Mouse (Mus musculus) small intestine, adult 2 months (tissue): ENCODE results near the gene Hes2. TPM values are rescaled to one million over a fixed set of nuclear protein-coding genes. Genes with fewer than 3 reads are reported as not detected.

Source experiments
- H3K27ac ChIP-seq: fragments of 200-500 bp; 2 replicates; pipeline ENCODE4 v1.5.1; 2012; ENCODE audit warnings: low read depth, low read length, control low read depth, inconsistent platforms; ENCODE audit not compliant: insufficient read depth
- H3K27me3 ChIP-seq: fragments of 200-500 bp; 2 replicates; pipeline ENCODE4 v1.6.1; 2012; ENCODE audit warnings: mild to moderate bottlenecking, moderate library complexity, low read length, inconsistent platforms; ENCODE audit not compliant: control insufficient read depth, insufficient read depth
- H3K36me3 ChIP-seq: fragments of 200-500 bp; 2 replicates; pipeline ENCODE4 v1.6.1; 2012; ENCODE audit warnings: mild to moderate bottlenecking, low read length, control low read depth, inconsistent platforms; ENCODE audit not compliant: control insufficient read depth, insufficient read depth
- H3K4me1 ChIP-seq: fragments of 200-500 bp; 2 replicates; pipeline ENCODE4 v1.6.1; 2012; ENCODE audit warnings: low read length, inconsistent platforms, mixed read lengths; ENCODE audit not compliant: control insufficient read depth, insufficient read depth, insufficient read length
- H3K4me3 ChIP-seq: fragments of 200-500 bp; 2 replicates; pipeline ENCODE4 v1.5.1; 2012; ENCODE audit warnings: low read depth, mild to moderate bottlenecking, control low read depth, inconsistent platforms, low read length, moderate library complexity
- CTCF ChIP-seq: fragments of 200-500 bp; IDR thresholded peaks from 2 replicates; pipeline ENCODE4 v1.5.1; 2012; ENCODE audit warnings: low read depth, mild to moderate bottlenecking, control low read depth, inconsistent platforms, low read length, moderate library complexity, mixed read lengths; ENCODE audit not compliant: insufficient replicate concordance, insufficient read length; ENCODE audit errors: extremely low read depth
- POLR2A ChIP-seq: fragments of 200-500 bp; IDR thresholded peaks from 2 replicates; pipeline ENCODE4 v1.6.1; 2012; ENCODE audit warnings: low read depth, mild to moderate bottlenecking, control low read depth, inconsistent platforms, low read length, moderate library complexity
- WGBS: fragments of 180-500 bp; shearing (Covaris S2); methylation state at CpG from one replicate; pipeline ENCODE4 v1.1.7; 2018; 5-methylcytosine and 5-hydroxymethylcytosine counted together
- polyA plus RNA-seq: library from polyadenylated mRNA; depleted of rRNA; stranded (reverse); fragments of >200 nt; gene quantifications from 2 replicates; pipeline ENCODE4 v1.2.3, GENCODE M21; 2012

The Hes2 gene
- polyA plus RNA-seq, 1 experiment, result 51.7 TPM

DNA sequence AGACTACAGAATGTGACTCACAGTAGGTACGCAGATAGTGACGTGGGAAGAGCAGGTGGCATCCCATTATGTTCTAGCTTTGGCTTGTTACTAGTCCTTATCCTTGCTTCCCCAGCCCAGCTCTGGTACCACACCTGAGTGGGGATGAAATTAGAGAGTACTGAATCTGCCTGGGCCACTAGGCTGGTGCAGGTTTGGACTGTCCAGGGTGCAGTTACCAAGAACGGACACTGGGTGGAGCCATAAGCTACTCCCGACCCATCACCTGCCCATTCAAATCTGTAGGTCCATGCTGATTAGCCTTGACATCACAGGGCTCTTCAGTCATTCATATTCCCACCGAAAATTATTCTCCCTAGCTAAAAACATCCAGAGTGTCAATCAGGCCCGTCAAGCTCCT lies 18.2 kb upstream of the Hes2 start:
- H3K4me1 ChIP-seq, result peaks cover 25% of the 10 kb centered on the region
- TF ChIP-seq CTCF (peak; percentile 70; the same call in 1 of the 2 replicates), POLR2A (no peak)
- no peaks in the 10 kb centered on the region for H3K27me3 ChIP-seq
- H3K4me3 ChIP-seq, result no peak overlapping the region
- H3K27ac ChIP-seq, result no peak overlapping the region
- 27% methylated on average over 6 of the region's 6 CpGs for WGBS
- H3K36me3 ChIP-seq, result no peaks in the 10 kb centered on the region

DNA sequence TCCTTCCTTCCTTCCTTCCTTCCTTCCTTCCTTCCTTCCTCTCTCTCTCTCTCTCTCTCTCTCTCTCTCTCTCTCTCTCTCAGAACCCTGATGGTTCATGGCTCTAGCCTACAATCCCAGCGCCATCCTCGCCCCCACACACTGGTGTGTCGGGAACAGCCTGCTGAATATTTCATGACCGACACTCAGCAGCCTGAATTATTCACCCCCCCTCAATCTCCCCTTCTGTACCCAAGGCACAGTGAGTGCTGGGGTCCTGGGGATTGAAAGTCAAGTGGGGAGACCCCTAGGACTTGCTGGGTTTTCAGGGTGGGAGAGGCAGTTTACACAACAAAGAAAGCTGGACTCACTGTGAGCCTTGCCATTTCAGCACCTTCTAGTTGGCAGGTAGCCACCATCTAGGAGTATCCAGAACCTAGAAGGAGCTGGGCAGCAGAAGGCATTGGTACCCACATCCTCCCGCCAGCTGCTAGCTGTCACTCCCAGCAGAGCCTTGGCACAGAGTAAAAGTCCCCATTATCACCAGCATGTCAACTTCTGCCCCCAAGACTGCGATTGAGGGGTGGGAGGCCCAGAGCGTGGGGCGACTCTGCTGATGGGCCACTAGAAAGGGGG lies 17.0 kb upstream of the Hes2 start:
- WGBS, result 78% methylated on average over 8 of the region's 8 CpGs
- H3K4me3 ChIP-seq, result no peak overlapping the region
- peaks cover 15% of the 10 kb centered on the region for H3K4me1 ChIP-seq
- no peak overlapping the region for H3K27ac ChIP-seq
- H3K27me3 ChIP-seq, result no peaks in the 10 kb centered on the region
- TF ChIP-seq POLR2A (no peak), CTCF (no peak)
- no peaks in the 10 kb centered on the region for H3K36me3 ChIP-seq

DNA sequence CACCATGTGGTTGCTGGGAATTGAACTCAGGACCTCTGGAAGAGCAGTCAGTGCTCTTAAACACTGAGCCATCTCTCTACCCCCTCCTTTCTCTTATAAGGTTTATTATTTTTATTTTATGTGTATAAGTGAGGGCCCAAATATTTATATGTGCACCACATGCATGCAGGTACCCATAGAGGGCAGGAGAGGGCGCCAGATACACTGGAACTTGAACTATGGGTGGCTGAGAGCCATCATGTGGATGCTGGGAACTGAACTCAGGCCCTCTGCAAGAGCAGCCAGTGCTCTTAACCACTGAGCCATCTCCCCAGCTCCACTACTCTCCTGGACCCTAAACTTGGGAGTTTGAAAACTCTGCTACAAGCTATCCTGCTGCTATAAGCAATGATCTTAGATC lies 15.0 kb upstream of the Hes2 start:
- 28% methylated on average over 1 of the region's 1 CpGs for WGBS
- H3K4me1 ChIP-seq, result peaks cover 5% of the 10 kb centered on the region
- H3K27ac ChIP-seq, result no peak overlapping the region
- H3K27me3 ChIP-seq, result no peaks in the 10 kb centered on the region
- H3K36me3 ChIP-seq, result no peaks in the 10 kb centered on the region
- H3K4me3 ChIP-seq, result no peak overlapping the region
- TF ChIP-seq POLR2A, result no peak
- TF ChIP-seq CTCF, result no peak

DNA sequence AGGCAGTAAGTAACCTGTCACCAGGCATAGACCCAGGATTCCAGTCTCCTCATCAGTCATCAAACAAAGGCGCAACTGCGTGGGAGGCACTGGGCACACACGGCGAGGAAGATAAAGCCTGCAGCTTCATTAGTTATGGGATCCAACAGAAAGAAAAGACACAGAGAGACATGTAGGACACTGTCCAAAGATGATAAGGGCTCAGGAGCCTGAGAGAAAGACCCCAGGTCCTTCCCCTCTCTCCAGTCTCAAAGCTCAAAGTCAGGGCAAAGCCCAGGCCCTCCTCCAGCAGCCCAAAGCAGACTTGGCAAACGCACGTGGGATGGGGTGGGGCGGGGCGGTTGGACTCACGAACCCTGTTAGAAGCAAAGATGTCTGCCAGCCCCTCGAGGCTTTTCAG lies 13.2 kb upstream of the Hes2 start:
- WGBS, result 31% methylated on average over 10 of the region's 10 CpGs
- Histone ChIP-seq H3K36me3 (no peaks in the 10 kb centered on the region), H3K27ac (no peak overlapping the region), H3K4me3 (no peak overlapping the region), H3K4me1 (no peaks in the 10 kb centered on the region; the same call in 1 of the 2 replicates), H3K27me3 (no peaks in the 10 kb centered on the region)
- TF ChIP-seq POLR2A, result no peak
- TF ChIP-seq CTCF, result no peak

DNA sequence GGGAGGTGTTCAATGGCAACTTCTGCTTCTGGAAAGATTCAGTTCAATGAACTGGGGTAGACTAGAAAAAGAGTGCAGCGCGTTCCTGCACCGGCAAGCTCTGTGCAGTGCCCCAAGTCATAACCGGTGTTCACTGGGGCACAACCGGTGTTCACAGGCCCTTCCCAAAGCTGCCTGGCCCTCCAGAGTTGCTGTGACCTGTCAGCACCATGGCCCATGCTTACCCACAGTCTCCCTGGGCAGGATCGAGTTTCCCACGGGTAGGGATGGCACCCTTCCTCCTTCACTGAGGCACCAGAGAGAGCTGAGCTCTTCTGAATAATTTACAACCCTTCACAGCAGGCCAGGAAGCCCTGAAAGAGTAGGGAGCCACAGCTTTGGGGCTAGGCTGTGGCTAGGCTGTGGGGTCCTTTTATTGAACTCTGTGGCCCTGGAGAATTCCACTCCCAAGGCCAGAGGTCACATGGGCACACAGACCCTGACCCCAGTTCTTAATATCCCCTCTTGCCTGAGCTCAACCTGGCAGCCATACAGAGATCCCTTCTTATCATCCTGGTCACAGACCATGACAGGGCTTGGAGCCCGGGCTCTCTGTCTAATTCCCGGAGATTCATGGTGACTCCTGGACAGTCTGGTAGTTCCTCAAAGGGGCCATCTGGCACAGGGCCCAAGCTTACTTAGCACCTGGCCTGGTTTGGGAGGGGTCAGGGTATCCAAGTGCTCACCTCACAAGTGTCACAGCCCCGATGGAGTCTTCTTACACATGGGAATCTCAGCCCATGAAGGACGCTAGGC lies 12.4 kb upstream of the Hes2 start:
- 66% methylated on average over 11 of the region's 11 CpGs for WGBS
- no peak for TF ChIP-seq CTCF
- no peak for TF ChIP-seq POLR2A
- H3K4me3 ChIP-seq, result no peak overlapping the region
- H3K4me1 ChIP-seq, result no peaks in the 10 kb centered on the region; the same call in 1 of the 2 replicates
- no peak overlapping the region for H3K27ac ChIP-seq
- H3K27me3 ChIP-seq, result no peaks in the 10 kb centered on the region
- no peaks in the 10 kb centered on the region for H3K36me3 ChIP-seq

DNA sequence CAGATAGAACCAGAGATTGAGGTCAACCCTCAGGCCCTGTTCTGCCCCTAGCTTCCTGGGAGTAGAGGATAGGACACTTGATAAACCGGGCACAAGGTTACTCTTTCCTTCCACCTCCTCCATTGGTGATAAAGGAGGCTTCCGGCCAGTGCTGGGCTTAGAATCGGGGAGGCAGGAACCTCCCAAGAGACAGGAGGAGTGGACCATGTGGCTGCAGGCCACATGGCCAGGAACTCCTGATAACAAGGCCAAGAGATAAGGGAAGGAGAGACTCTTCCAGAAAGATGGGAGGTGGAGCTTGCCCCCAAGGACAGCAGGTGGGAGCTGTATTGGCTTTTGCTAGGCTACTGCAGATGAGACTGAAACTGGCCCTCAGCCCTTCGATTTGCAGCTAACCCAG lies 8.1 kb upstream of the Hes2 start:
- H3K4me3 ChIP-seq, result no peak overlapping the region
- peaks cover 6% of the 10 kb centered on the region for H3K27me3 ChIP-seq
- peaks cover 11% of the 10 kb centered on the region for H3K4me1 ChIP-seq
- no peaks in the 10 kb centered on the region for H3K36me3 ChIP-seq
- no peak overlapping the region for H3K27ac ChIP-seq
- 55% methylated on average over 4 of the region's 4 CpGs for WGBS
- TF ChIP-seq POLR2A, result no peak
- no peak for TF ChIP-seq CTCF

DNA sequence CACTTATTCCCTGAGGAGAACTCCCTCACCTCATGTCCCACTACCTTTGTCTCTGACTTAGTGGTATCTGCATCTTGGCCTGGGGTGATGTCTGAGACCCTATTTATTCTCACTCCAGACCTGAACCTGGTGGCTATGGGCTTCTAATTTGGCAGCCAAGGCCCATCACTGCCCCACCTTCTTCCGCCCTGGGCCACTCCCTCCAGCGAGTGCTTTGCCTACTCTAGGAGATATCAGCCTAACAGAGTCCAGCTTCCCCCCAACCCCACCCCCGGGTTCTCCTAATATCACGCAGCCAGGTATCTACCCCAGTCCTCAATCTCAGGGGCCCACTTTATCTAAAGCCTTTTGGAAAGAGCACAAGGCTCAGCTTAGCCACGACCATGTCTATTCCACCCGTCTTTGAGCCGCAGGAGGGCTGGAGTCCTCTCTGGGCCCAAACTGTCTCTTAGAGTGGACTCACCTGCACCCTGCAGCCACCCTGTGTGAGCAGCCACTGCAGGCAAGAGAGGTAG lies 7.2 kb upstream of the Hes2 start:
- no peaks in the 10 kb centered on the region for H3K36me3 ChIP-seq
- H3K27ac ChIP-seq, result no peak overlapping the region
- peaks cover 11% of the 10 kb centered on the region for H3K4me1 ChIP-seq
- peak overlapping the region; percentile 59 for H3K4me3 ChIP-seq
- peaks cover 6% of the 10 kb centered on the region for H3K27me3 ChIP-seq
- no peak for TF ChIP-seq CTCF
- TF ChIP-seq POLR2A, result no peak
- WGBS, result 28% methylated on average over 7 of the region's 7 CpGs
